In the genomic region with DNA sequence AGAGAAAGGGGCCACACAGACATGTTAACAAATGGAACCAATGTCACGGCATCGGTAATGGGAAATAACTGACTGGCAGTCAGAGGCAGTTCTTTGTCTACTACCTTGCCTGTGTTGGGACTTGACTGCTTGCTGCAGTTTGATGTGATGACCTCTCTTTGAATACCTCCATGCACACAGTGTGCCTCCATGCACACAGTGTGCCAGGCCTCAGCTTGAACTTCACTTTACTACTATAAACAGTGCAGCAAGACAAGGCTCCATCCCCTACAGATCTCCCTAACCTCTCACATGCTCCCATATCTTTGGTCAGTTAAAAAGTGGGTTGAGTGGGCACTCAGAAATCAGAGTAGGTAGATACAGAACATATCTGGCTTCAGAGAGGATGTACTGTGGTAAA, we compare ENCODE assay signal across 28 mouse cellular contexts.
"Had no signal": no experiment of that assay in that cellular context is flagged by ENCODE, and none has a peak within 500 bp of the region (broad histone marks: within the 10 kb centered on the region; RNA-seq: fewer than 3 reads in every experiment).

No protein-coding gene starts in this region.

- H3K9ac ChIP-seq: embryonic facial prominence, embryonic 12.5 days; embryonic facial prominence, embryonic 13.5 days; embryonic facial prominence, embryonic 15.5 days; forebrain, embryonic 12.5 days; forebrain, embryonic 13.5 days; forebrain, embryonic 15.5 days; forebrain, postnatal 0 days had no signal

- H3K36me3 ChIP-seq: embryonic facial prominence, embryonic 10.5 days; embryonic facial prominence, embryonic 12.5 days; embryonic facial prominence, embryonic 13.5 days; embryonic facial prominence, embryonic 15.5 days; forebrain, embryonic 10.5 days; forebrain, embryonic 12.5 days; forebrain, embryonic 15.5 days; heart, embryonic 10.5 days had no signal

- H3K27ac ChIP-seq: embryonic facial prominence, embryonic 10.5 days; embryonic facial prominence, embryonic 12.5 days; embryonic facial prominence, embryonic 13.5 days; embryonic facial prominence, embryonic 15.5 days; forebrain, embryonic 10.5 days; forebrain, embryonic 12.5 days; forebrain, embryonic 13.5 days; forebrain, embryonic 15.5 days; gastrocnemius, adult 2 months; heart, adult 2 months; heart, embryonic 10.5 days had no signal

- H3K27me3 ChIP-seq: embryonic facial prominence, embryonic 12.5 days; embryonic facial prominence, embryonic 13.5 days; embryonic facial prominence, embryonic 15.5 days; forebrain, embryonic 12.5 days; forebrain, embryonic 13.5 days; forebrain, embryonic 15.5 days had no signal

- DNase-seq: cerebellum, adult 9-10 months; cerebellum, adult 9-11 months; cerebellum, postnatal 10 days; cerebellum, postnatal 14 days; cerebellum, postnatal 25 days; cerebellum, postnatal 36 days; embryo, embryonic 11 days; forebrain, postnatal 0 days; gastrocnemius, adult 2 months; gastrocnemius, postnatal 10 days; gastrocnemius, postnatal 14 days; gastrocnemius, postnatal 25 days; gastrocnemius, postnatal 36 days; heart, adult 11 months; heart, adult 18-20 months; heart, adult 2 months had no signal

- H3K4me1 ChIP-seq: embryonic facial prominence, embryonic 10.5 days; embryonic facial prominence, embryonic 12.5 days; embryonic facial prominence, embryonic 13.5 days; embryonic facial prominence, embryonic 15.5 days; forebrain, embryonic 10.5 days; forebrain, embryonic 13.5 days; forebrain, embryonic 15.5 days; heart, embryonic 10.5 days had no signal

- H3K4me3 ChIP-seq: embryonic facial prominence, embryonic 10.5 days; embryonic facial prominence, embryonic 12.5 days; embryonic facial prominence, embryonic 13.5 days; embryonic facial prominence, embryonic 15.5 days; erythroblast, embryonic 14.5 days; forebrain, embryonic 10.5 days; forebrain, embryonic 12.5 days; forebrain, embryonic 13.5 days; forebrain, embryonic 15.5 days; gastrocnemius, adult 2 months; heart, adult 2 months; heart, embryonic 10.5 days had no signal

- ATAC-seq: forebrain, embryonic 13.5 days; forebrain, embryonic 14.5 days; forebrain, embryonic 15.5 days; forebrain, embryonic 16.5 days; forebrain, postnatal 0 days had no signal

- H3K4me2 ChIP-seq: embryonic facial prominence, embryonic 12.5 days; embryonic facial prominence, embryonic 13.5 days; embryonic facial prominence, embryonic 15.5 days; forebrain, embryonic 12.5 days; forebrain, embryonic 13.5 days; forebrain, embryonic 15.5 days had no signal

- H3K9me3 ChIP-seq: embryonic facial prominence, embryonic 10.5 days; embryonic facial prominence, embryonic 12.5 days; embryonic facial prominence, embryonic 13.5 days; embryonic facial prominence, embryonic 15.5 days; forebrain, embryonic 10.5 days; forebrain, embryonic 12.5 days; forebrain, embryonic 13.5 days; forebrain, embryonic 15.5 days; heart, embryonic 10.5 days had no signal
